Mouse (Mus musculus) urinary bladder, postnatal 4 days (tissue): ENCODE results near the gene Vmn1r120.
"Not testable (repeated sequence)": the region's sequence is repeated elsewhere in the genome, so short reads cannot be mapped to it uniquely, and the experiment has no call there.

Experiments used
- DNase-seq, 2 experiments: peaks; one replicate each; pipeline ENCODE4 v3.0.0; 2021 to 2022; ENCODE audit warnings: low spot score in 2 of 2

Gene Vmn1r120

DNA sequence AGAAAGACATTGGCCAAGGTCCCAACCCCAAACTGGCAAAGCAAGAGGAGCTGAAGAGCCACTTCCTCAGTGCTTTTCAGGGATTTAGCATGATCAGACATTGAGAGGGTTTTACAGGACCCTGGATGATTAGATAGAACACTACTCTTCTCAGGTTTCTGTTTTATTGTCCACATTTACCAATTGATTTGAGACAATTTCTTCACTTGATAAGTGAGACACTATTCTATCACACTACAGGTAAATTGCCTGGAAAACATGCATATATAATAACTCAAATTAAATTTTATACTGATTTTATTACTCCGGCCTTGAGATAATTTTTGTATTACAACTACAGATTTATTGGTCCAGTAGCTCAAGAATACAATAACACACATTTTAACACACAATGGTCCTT, at the start of gene Vmn1r120:
TSS of gene Vmn1r120 (minus strand) at position 101 of the 400 bp plus-strand sequence.
- DNase-seq, result not testable (repeated sequence)

GRCm38 (mm10) chr7:21098413-21098812, 44.8 kb upstream of the Vmn1r120 start, which contains the start of gene Vmn1r121:
Vmn1r121 (minus strand) TSS chr7:21098513.
- DNase-seq, result not testable (repeated sequence)

DNA sequence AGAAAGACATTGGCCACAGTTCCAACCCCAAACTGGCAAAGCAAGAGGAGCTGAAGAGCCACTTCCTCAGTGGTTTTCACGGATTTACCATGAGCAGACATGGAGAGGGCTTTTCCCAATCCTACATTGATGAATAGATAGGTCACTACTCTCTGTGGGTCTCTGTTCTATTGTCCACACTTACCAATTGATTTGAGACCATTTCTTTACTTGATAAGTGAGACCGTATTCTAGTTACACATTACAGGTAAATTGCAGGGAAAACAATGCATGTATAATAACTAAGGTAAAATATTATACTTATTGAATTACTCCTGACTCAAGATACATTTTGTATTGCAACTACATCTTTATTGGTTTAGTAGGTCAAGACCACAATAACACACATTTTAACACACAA, 41.2 kb downstream of the Vmn1r120 start, which contains the start of gene Vmn1r119:
TSS of gene Vmn1r119 (minus strand) at position 101 of the 400 bp plus-strand sequence.
- DNase-seq, result not testable (repeated sequence)
